Mouse (Mus musculus): ENCODE measurements around the gene Pigb. TPM values are rescaled to one million over a fixed set of nuclear protein-coding genes. Genes with fewer than 3 reads are reported as not detected.
A peak's percentile ranks its signal among the peaks of the same experiment; 100 is the strongest.

The Pigb gene
- total and polyA plus RNA-seq, 2 experiments from 2014 or later, result 10.0 to 10.3 TPM

GRCm38 (mm10) chr9:72983066-72983465 lies 57.1 kb downstream of the Pigb start:
- Histone ChIP-seq H3K27me3 (ENCODE audit: insufficient read depth, low read length) (no peaks in the 10 kb centered on the region), H3K27ac (ENCODE audit: low read depth, low read length) (no peak overlapping the region), H3K9ac (no peak overlapping the region), H3K36me3 (ENCODE audit: insufficient read depth) (no peaks in the 10 kb centered on the region), H3K4me2 (ENCODE audit: low read depth) (no peak overlapping the region), H3K4me1 (ENCODE audit: insufficient read depth) (peaks cover 20% of the 10 kb centered on the region; the same call in 1 of the 2 replicates), H3K4me3 (ENCODE audit: low read depth, low read length) (no peak overlapping the region), H3K9me3 (ENCODE audit: low read length) (no peaks in the 10 kb centered on the region)
- TF ChIP-seq CTCF (IDR thresholded peaks at IDR 0.05; ENCODE audit: low read depth), result peak; percentile 10; the same call in 1 of the 2 replicates
- no peak for DNase-seq
- 74% methylated on average over 2 of the region's 2 CpGs for WGBS
- no peak for ATAC-seq

GRCm38 (mm10) chr9:72975242-72975641 lies 64.9 kb downstream of the Pigb start:
- DNase-seq (no peak), ATAC-seq (no peak)
- H3K4me1 ChIP-seq (ENCODE audit: insufficient read depth), result no peaks in the 10 kb centered on the region
- TF ChIP-seq CTCF (IDR thresholded peaks at IDR 0.05; ENCODE audit: low read depth), result no peak
- H3K4me3 ChIP-seq (ENCODE audit: low read depth, low read length), result no peak overlapping the region
- H3K27me3 ChIP-seq (ENCODE audit: insufficient read depth, low read length), result no peaks in the 10 kb centered on the region
- H3K9ac ChIP-seq, result no peak overlapping the region
- H3K36me3 ChIP-seq (ENCODE audit: insufficient read depth), result no peaks in the 10 kb centered on the region
- no peak overlapping the region for H3K27ac ChIP-seq (ENCODE audit: low read depth, low read length)
- WGBS, result 98% methylated on average over 1 of the region's 1 CpGs
- H3K9me3 ChIP-seq (ENCODE audit: low read length), result no peaks in the 10 kb centered on the region
- H3K4me2 ChIP-seq (ENCODE audit: low read depth), result no peak overlapping the region

- H3K4me1 ChIP-seq (ENCODE audit: insufficient read depth), result no peaks in the 10 kb centered on the region
- WGBS, result 84% methylated on average over 5 of the region's 5 CpGs
- H3K4me2 ChIP-seq (ENCODE audit: low read depth), result no peak overlapping the region
- H3K36me3 ChIP-seq (ENCODE audit: insufficient read depth), result no peaks in the 10 kb centered on the region
- H3K9ac ChIP-seq, result no peak overlapping the region
- no peaks in the 10 kb centered on the region for H3K27me3 ChIP-seq (ENCODE audit: insufficient read depth, low read length)
- ATAC-seq, result no peak
- DNase-seq, result no peak
- no peak overlapping the region for H3K4me3 ChIP-seq (ENCODE audit: low read depth, low read length)
- no peak for TF ChIP-seq CTCF (IDR thresholded peaks at IDR 0.05; ENCODE audit: low read depth)
- no peaks in the 10 kb centered on the region for H3K9me3 ChIP-seq (ENCODE audit: low read length)
- no peak overlapping the region for H3K27ac ChIP-seq (ENCODE audit: low read depth, low read length)
Measured at GRCm38 (mm10) chr9:72974734-72975133, 65.4 kb downstream of the Pigb start.

- Histone ChIP-seq H3K27ac (ENCODE audit: low read depth, low read length) (no peak overlapping the region), H3K27me3 (ENCODE audit: insufficient read depth, low read length) (no peaks in the 10 kb centered on the region), H3K4me3 (ENCODE audit: low read depth, low read length) (no peak overlapping the region), H3K4me2 (ENCODE audit: low read depth) (no peak overlapping the region), H3K36me3 (ENCODE audit: insufficient read depth) (no peaks in the 10 kb centered on the region), H3K9ac (no peak overlapping the region), H3K4me1 (ENCODE audit: insufficient read depth) (no peaks in the 10 kb centered on the region), H3K9me3 (ENCODE audit: low read length) (no peaks in the 10 kb centered on the region)
- DNase-seq (no peak), ATAC-seq (no peak)
- TF ChIP-seq CTCF (IDR thresholded peaks at IDR 0.05; ENCODE audit: low read depth), result 0 out of 2 replicates have a peak, but pooled peaks have one; percentile 19
Measured at GRCm38 (mm10) chr9:72972984-72973383, 67.2 kb downstream of the Pigb start.

DNA sequence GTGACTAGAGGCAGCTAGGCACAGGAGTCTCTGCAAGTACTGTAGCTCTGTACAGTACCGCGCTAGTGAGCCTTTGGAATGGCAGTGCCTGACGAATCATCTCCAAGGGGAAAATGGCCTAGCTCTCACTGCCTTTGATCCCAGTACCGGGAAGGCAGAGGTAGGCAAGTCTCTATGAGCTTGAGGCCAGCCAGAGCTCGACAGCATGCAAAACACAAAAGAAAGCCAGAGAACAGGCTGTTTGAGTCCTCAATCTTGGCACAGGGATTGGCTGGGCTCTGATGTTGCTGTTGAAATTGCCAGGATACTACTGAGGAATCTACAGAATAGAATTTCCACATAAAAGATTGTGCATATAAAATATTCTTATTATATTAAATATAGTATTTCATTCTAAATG lies 67.7 kb downstream of the Pigb start:
- H3K4me1 ChIP-seq (ENCODE audit: insufficient read depth), result no peaks in the 10 kb centered on the region
- WGBS, result 66% methylated on average over 5 of the region's 5 CpGs
- no peak overlapping the region for H3K9ac ChIP-seq
- H3K27ac ChIP-seq (ENCODE audit: low read depth, low read length), result no peak overlapping the region
- DNase-seq (peak; percentile 36), ATAC-seq (no peak)
- H3K27me3 ChIP-seq (ENCODE audit: insufficient read depth, low read length), result no peaks in the 10 kb centered on the region
- H3K4me2 ChIP-seq (ENCODE audit: low read depth), result no peak overlapping the region
- no peak for TF ChIP-seq CTCF (IDR thresholded peaks at IDR 0.05; ENCODE audit: low read depth)
- no peak overlapping the region for H3K4me3 ChIP-seq (ENCODE audit: low read depth, low read length)
- no peaks in the 10 kb centered on the region for H3K36me3 ChIP-seq (ENCODE audit: insufficient read depth)
- no peaks in the 10 kb centered on the region for H3K9me3 ChIP-seq (ENCODE audit: low read length)

DNA sequence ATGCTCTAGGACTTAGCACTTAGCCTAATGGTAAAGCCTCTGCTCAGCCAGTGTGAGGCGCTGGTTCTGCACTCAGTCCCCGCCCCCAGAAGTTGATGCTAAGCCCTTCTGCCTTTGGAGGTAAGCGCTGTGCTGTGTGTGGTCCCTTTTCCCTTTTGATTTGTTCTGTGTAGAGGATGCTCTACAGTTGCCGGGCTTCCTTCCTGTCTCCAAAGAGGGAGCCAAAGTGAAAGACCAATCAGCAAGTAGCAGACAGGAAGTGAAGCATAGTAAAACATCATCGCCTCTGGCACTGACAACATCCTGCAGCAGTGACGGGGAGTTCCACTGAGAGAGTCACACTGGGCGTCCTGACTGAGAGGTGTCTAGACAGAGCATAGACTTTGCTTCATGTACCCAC lies 70.3 kb downstream of the Pigb start:
- 69% methylated on average over 7 of the region's 7 CpGs for WGBS
- Histone ChIP-seq H3K4me2 (ENCODE audit: low read depth) (no peak overlapping the region), H3K9me3 (ENCODE audit: low read length) (no peaks in the 10 kb centered on the region), H3K36me3 (ENCODE audit: insufficient read depth) (no peaks in the 10 kb centered on the region), H3K4me3 (ENCODE audit: low read depth, low read length) (no peak overlapping the region), H3K4me1 (ENCODE audit: insufficient read depth) (no peaks in the 10 kb centered on the region), H3K9ac (no peak overlapping the region), H3K27me3 (ENCODE audit: insufficient read depth, low read length) (no peaks in the 10 kb centered on the region), H3K27ac (ENCODE audit: low read depth, low read length) (0 out of 2 replicates have a peak overlapping the region, but pooled peaks have one; percentile 21)
- ATAC-seq, result no peak
- DNase-seq, result no peak
- TF ChIP-seq CTCF (IDR thresholded peaks at IDR 0.05; ENCODE audit: low read depth), result 0 out of 2 replicates have a peak, but pooled peaks have one; percentile 9

- no peak overlapping the region; the same call in 1 of the 2 replicates for H3K9ac ChIP-seq
Measured at GRCm38 (mm10) chr9:72968349-72969061, 71.7 kb downstream of the Pigb start.

More at GRCm38 (mm10) chr9:72968349-72969061, 71.7 kb downstream of the Pigb start:
- no peaks in the 10 kb centered on the region for H3K27me3 ChIP-seq (ENCODE audit: insufficient read depth, low read length)
- no peaks in the 10 kb centered on the region for H3K36me3 ChIP-seq (ENCODE audit: insufficient read depth)
- 22% methylated on average over 11 of the region's 11 CpGs for WGBS
- peak; percentile 85 for TF ChIP-seq CTCF (IDR thresholded peaks at IDR 0.05; ENCODE audit: low read depth)
- peak overlapping the region; percentile 80 for H3K27ac ChIP-seq (ENCODE audit: low read depth, low read length)
- H3K9me3 ChIP-seq (ENCODE audit: low read length), result no peaks in the 10 kb centered on the region
- DNase-seq, result peak; percentile 91
- H3K4me2 ChIP-seq (ENCODE audit: low read depth), result no peak overlapping the region
- H3K4me3 ChIP-seq (ENCODE audit: low read depth, low read length), result no peak overlapping the region
- ATAC-seq, result peak; percentile 96
- H3K4me1 ChIP-seq (ENCODE audit: insufficient read depth), result no peaks in the 10 kb centered on the region
